9 mouse cellular contexts compared by ENCODE assay signal in genomic region chr7:45461326-45461725, GRCm38 (mm10). TPM values are rescaled to one million over a fixed set of nuclear protein-coding genes. Genes with fewer than 3 reads are reported as not detected.
DNase-seq lines count a peak whose midpoint lies in the region; ATAC-seq lines count a peak whose summit lies in the region.
"Had no signal": no experiment of that assay in that cellular context is flagged by ENCODE, and none has a peak within 500 bp of the region (broad histone marks: within the 10 kb centered on the region; RNA-seq: fewer than 3 reads in every experiment).

No protein-coding gene starts in this region.

- WGBS in heart, embryonic 15.5 days: 60% methylated on average over 5 of the region's 5 CpGs
- WGBS in hindbrain, embryonic 13.5 days: 40% methylated on average over 5 of the region's 5 CpGs
- WGBS in midbrain, embryonic 13.5 days: 60% methylated on average over 5 of the region's 5 CpGs

- DNase-seq in heart, adult 9 months (ENCODE audit: low spot score in 2 of 2): no peak
- DNase-seq in ZHBTc4 (ENCODE audit: low read depth, low spot score): peak; percentile 87
- DNase-seq in spleen, postnatal 10 days (ENCODE audit: low spot score in 2 of 2): no peak
- DNase-seq in cerebellum, adult 8-10 months: no peak
- DNase-seq in urinary bladder, postnatal 14 days (ENCODE audit: low spot score): no peak

- peak overlapping the region; percentile 76; the same call in 1 of the 2 replicates for H3K4me2 ChIP-seq in heart, embryonic 15.5 days
- H3K4me2 ChIP-seq in hindbrain, embryonic 13.5 days: peak overlapping the region; percentile 57; the same call in 1 of the 2 replicates
- H3K4me2 ChIP-seq in midbrain, embryonic 13.5 days (replicated peaks): no peak overlapping the region

- no peak overlapping the region; the same call in 1 of the 2 replicates for H3K4me3 ChIP-seq in heart, embryonic 15.5 days
- H3K4me3 ChIP-seq in hindbrain, embryonic 13.5 days: no peak overlapping the region
- no peak overlapping the region for H3K4me3 ChIP-seq in midbrain, embryonic 13.5 days (replicated peaks)

- peaks cover 45% of the 10 kb centered on the region for H3K36me3 ChIP-seq in heart, embryonic 15.5 days
- peaks cover 54% of the 10 kb centered on the region for H3K36me3 ChIP-seq in hindbrain, embryonic 13.5 days
- peaks cover 55% of the 10 kb centered on the region for H3K36me3 ChIP-seq in midbrain, embryonic 13.5 days

- H3K4me1 ChIP-seq in heart, embryonic 15.5 days (replicated peaks): peaks cover 52% of the 10 kb centered on the region
- peaks cover 61% of the 10 kb centered on the region for H3K4me1 ChIP-seq in hindbrain, embryonic 13.5 days (replicated peaks)
- peaks cover 58% of the 10 kb centered on the region for H3K4me1 ChIP-seq in midbrain, embryonic 13.5 days (replicated peaks)

- H3K9me3 ChIP-seq in heart, embryonic 15.5 days (replicated peaks): no peaks in the 10 kb centered on the region
- no peaks in the 10 kb centered on the region for H3K9me3 ChIP-seq in hindbrain, embryonic 13.5 days
- H3K9me3 ChIP-seq in midbrain, embryonic 13.5 days: no peaks in the 10 kb centered on the region

- no peaks in the 10 kb centered on the region for H3K27me3 ChIP-seq in heart, embryonic 15.5 days
- H3K27me3 ChIP-seq in hindbrain, embryonic 13.5 days: no peaks in the 10 kb centered on the region
- H3K27me3 ChIP-seq in midbrain, embryonic 13.5 days: no peaks in the 10 kb centered on the region

- H3K27ac ChIP-seq in heart, embryonic 15.5 days: peak overlapping the region; percentile 79
- peak overlapping the region; percentile 90 for H3K27ac ChIP-seq in hindbrain, embryonic 13.5 days
- H3K27ac ChIP-seq in midbrain, embryonic 13.5 days: peak overlapping the region; percentile 95

- ATAC-seq in heart, embryonic 15.5 days (replicated peaks; ENCODE audit: insufficient number of reproducible peaks, insufficient read depth, low FRiP score, low read depth): no peak
- ATAC-seq in hindbrain, embryonic 13.5 days (ENCODE audit: low FRiP score): no peak
- no peak for ATAC-seq in midbrain, embryonic 13.5 days
- ATAC-seq: activated CD4-positive, CD25-positive, alpha-beta regulatory T cell, adult 4 months had no signal

- no peak overlapping the region for H3K9ac ChIP-seq in heart, embryonic 15.5 days
- 0 out of 2 replicates have a peak overlapping the region, but pooled peaks have one; percentile 1 for H3K9ac ChIP-seq in hindbrain, embryonic 13.5 days
- H3K9ac ChIP-seq in midbrain, embryonic 13.5 days (replicated peaks): no peak overlapping the region

RNA-seq across cellular contexts. Expression of gene Ftl1, which starts 1.6 kb away (rescaled TPM):
- polyA plus RNA-seq in heart, embryonic 15.5 days (2015; fragmentation: Nextera tagmentation; extraction: Ambion mirVana): 3,328 and 3,965 TPM in 2 replicates
- polyA plus RNA-seq in hindbrain, embryonic 13.5 days (2015; fragmentation: Nextera tagmentation; extraction: Ambion mirVana): 7,019 and 7,066 TPM in 2 replicates
- polyA plus RNA-seq in midbrain, embryonic 13.5 days (2015; fragmentation: Nextera tagmentation; extraction: Ambion mirVana): 6,845 and 7,096 TPM in 2 replicates

RNA-seq across cellular contexts. Expression of gene Bax, which starts 5.4 kb away (rescaled TPM):
- 107 and 112 TPM in 2 replicates for polyA plus RNA-seq in heart, embryonic 15.5 days (2015; fragmentation: Nextera tagmentation; extraction: Ambion mirVana)
- 253 and 271 TPM in 2 replicates for polyA plus RNA-seq in hindbrain, embryonic 13.5 days (2015; fragmentation: Nextera tagmentation; extraction: Ambion mirVana)
- 259 and 265 TPM in 2 replicates for polyA plus RNA-seq in midbrain, embryonic 13.5 days (2015; fragmentation: Nextera tagmentation; extraction: Ambion mirVana)

RNA-seq across cellular contexts. Expression of gene Tulp2, which starts 20.4 kb away (rescaled TPM):
- polyA plus RNA-seq in heart, embryonic 15.5 days (2015; fragmentation: Nextera tagmentation; extraction: Ambion mirVana): 0.28 and 1.3 TPM in 2 replicates
- polyA plus RNA-seq in hindbrain, embryonic 13.5 days (2015; fragmentation: Nextera tagmentation; extraction: Ambion mirVana): 0.13 and 0.22 TPM in 2 replicates
- polyA plus RNA-seq in midbrain, embryonic 13.5 days (2015; fragmentation: Nextera tagmentation; extraction: Ambion mirVana): 0.22 TPM in 1 of 2 replicates, not detected in the other

RNA-seq across cellular contexts. Expression of gene Ruvbl2, which starts 23.4 kb away (rescaled TPM):
- polyA plus RNA-seq in heart, embryonic 15.5 days (2015; fragmentation: Nextera tagmentation; extraction: Ambion mirVana): 65.0 and 82.1 TPM in 2 replicates
- 99.9 and 110 TPM in 2 replicates for polyA plus RNA-seq in hindbrain, embryonic 13.5 days (2015; fragmentation: Nextera tagmentation; extraction: Ambion mirVana)
- polyA plus RNA-seq in midbrain, embryonic 13.5 days (2015; fragmentation: Nextera tagmentation; extraction: Ambion mirVana): 121 and 123 TPM in 2 replicates

RNA-seq across cellular contexts. Expression of gene Gm45808, which starts 25.3 kb away (rescaled TPM):
- polyA plus RNA-seq in heart, embryonic 15.5 days (2015; fragmentation: Nextera tagmentation; extraction: Ambion mirVana): not detected in 2 replicates
- not detected in 2 replicates for polyA plus RNA-seq in hindbrain, embryonic 13.5 days (2015; fragmentation: Nextera tagmentation; extraction: Ambion mirVana)
- polyA plus RNA-seq in midbrain, embryonic 13.5 days (2015; fragmentation: Nextera tagmentation; extraction: Ambion mirVana): not detected in 2 replicates
- polyA plus RNA-seq: activated CD4-positive, CD25-positive, alpha-beta regulatory T cell, adult 4 months had no signal
